Mouse (Mus musculus) testis, adult 2 months (tissue): ENCODE measurements around the gene G6pc3. TPM values are rescaled to one million over a fixed set of nuclear protein-coding genes. Genes with fewer than 3 reads are reported as not detected.

Experiments used
- H3K27ac ChIP-seq: fragments of 200-500 bp; 2 replicates; pipeline ENCODE4 v1.5.1; 2012; ENCODE audit warnings: low read depth, low read length; ENCODE audit not compliant: control insufficient read depth, insufficient read depth
- H3K27me3 ChIP-seq: fragments of 200-500 bp; 2 replicates; pipeline ENCODE4 v1.6.1; 2012; ENCODE audit warnings: mild to moderate bottlenecking, low read length, moderate library complexity; ENCODE audit not compliant: control insufficient read depth, insufficient read depth
- H3K36me3 ChIP-seq: fragments of 200-500 bp; 2 replicates; pipeline ENCODE4 v1.6.1; 2012; ENCODE audit warnings: mild to moderate bottlenecking, low read length; ENCODE audit not compliant: control insufficient read depth, insufficient read depth
- H3K4me1 ChIP-seq: fragments of 200-500 bp; 2 replicates; pipeline ENCODE4 v1.6.1; 2012; ENCODE audit warnings: low read length; ENCODE audit not compliant: control insufficient read depth, insufficient read depth
- H3K4me3 ChIP-seq: fragments of 200-500 bp; 2 replicates; pipeline ENCODE4 v1.5.1; 2012; ENCODE audit warnings: low read depth, mild to moderate bottlenecking, low read length, moderate library complexity, mixed read lengths; ENCODE audit not compliant: control insufficient read depth
- CTCF ChIP-seq: fragments of 200-500 bp; IDR thresholded peaks from 2 replicates; pipeline ENCODE4 v1.5.1; 2012; ENCODE audit warnings: low read depth, mild to moderate bottlenecking, inconsistent platforms, low read length, moderate library complexity; ENCODE audit not compliant: control insufficient read depth, insufficient read depth, insufficient replicate concordance
- POLR2A ChIP-seq: fragments of 200-500 bp; IDR thresholded peaks from 2 replicates; pipeline ENCODE4 v1.6.1; 2012; ENCODE audit warnings: low read depth, mild to moderate bottlenecking, inconsistent platforms, low read length, moderate library complexity; ENCODE audit not compliant: control insufficient read depth
- polyA plus RNA-seq: library from polyadenylated mRNA; depleted of rRNA; stranded (reverse); fragments of >200 nt; gene quantifications from 2 replicates; pipeline ENCODE4 v1.2.3, GENCODE M21; 2012

Gene G6pc3
- polyA plus RNA-seq, 1 experiment = 434 TPM

GRCm38 (mm10) chr11:102207825-102208777, 18.7 kb downstream of the G6pc3 start:
- no peaks in the 10 kb centered on the region for H3K27me3 ChIP-seq
- peaks cover 2% of the 10 kb centered on the region for H3K4me1 ChIP-seq
- no peak overlapping the region for H3K27ac ChIP-seq
- H3K4me3 ChIP-seq = no peak overlapping the region
- no peaks in the 10 kb centered on the region for H3K36me3 ChIP-seq
- TF ChIP-seq POLR2A (no peak), CTCF (no peak)

GRCm38 (mm10) chr11:102208846-102209245, 19.4 kb downstream of the G6pc3 start:
- no peaks in the 10 kb centered on the region for H3K36me3 ChIP-seq
- H3K27ac ChIP-seq = no peak overlapping the region
- TF ChIP-seq CTCF = no peak
- no peak for TF ChIP-seq POLR2A
- H3K4me1 ChIP-seq = peaks cover 2% of the 10 kb centered on the region
- H3K4me3 ChIP-seq = no peak overlapping the region
- no peaks in the 10 kb centered on the region for H3K27me3 ChIP-seq

GRCm38 (mm10) chr11:102209742-102210141, 20.3 kb downstream of the G6pc3 start:
- Histone ChIP-seq H3K36me3 (no peaks in the 10 kb centered on the region), H3K27ac (no peak overlapping the region), H3K4me3 (no peak overlapping the region), H3K4me1 (peaks cover 5% of the 10 kb centered on the region), H3K27me3 (no peaks in the 10 kb centered on the region)
- TF ChIP-seq POLR2A (no peak), CTCF (peak; percentile 51; the same call in 1 of the 2 replicates)

GRCm38 (mm10) chr11:102210185-102210584, 20.8 kb downstream of the G6pc3 start:
- peaks cover 7% of the 10 kb centered on the region for H3K4me1 ChIP-seq
- no peaks in the 10 kb centered on the region for H3K27me3 ChIP-seq
- H3K4me3 ChIP-seq = no peak overlapping the region
- no peak overlapping the region for H3K27ac ChIP-seq
- H3K36me3 ChIP-seq = no peaks in the 10 kb centered on the region
- TF ChIP-seq POLR2A (no peak), CTCF (no peak)

- Histone ChIP-seq H3K4me1 (peaks cover 8% of the 10 kb centered on the region), H3K27ac (no peak overlapping the region)
These were observed 21.6 kb downstream of the G6pc3 start for GRCm38 (mm10) chr11:102211011-102211410.

GRCm38 (mm10) chr11:102211936-102212341, 22.5 kb downstream of the G6pc3 start:
- no peak overlapping the region for H3K4me3 ChIP-seq
- no peaks in the 10 kb centered on the region for H3K27me3 ChIP-seq
- H3K27ac ChIP-seq = no peak overlapping the region
- H3K4me1 ChIP-seq = peaks cover 7% of the 10 kb centered on the region
- H3K36me3 ChIP-seq = no peaks in the 10 kb centered on the region
- TF ChIP-seq POLR2A (no peak), CTCF (no peak)

More at GRCm38 (mm10) chr11:102211011-102211410, 21.6 kb downstream of the G6pc3 start:
- Histone ChIP-seq H3K36me3 (no peaks in the 10 kb centered on the region), H3K4me3 (no peak overlapping the region), H3K27me3 (no peaks in the 10 kb centered on the region)
- TF ChIP-seq POLR2A (no peak), CTCF (no peak)

- H3K27ac ChIP-seq = no peak overlapping the region
These were observed 25.2 kb downstream of the G6pc3 start for GRCm38 (mm10) chr11:102214430-102215156.

More at GRCm38 (mm10) chr11:102214430-102215156, 25.2 kb downstream of the G6pc3 start:
- Histone ChIP-seq H3K27me3 (no peaks in the 10 kb centered on the region), H3K36me3 (no peaks in the 10 kb centered on the region), H3K4me1 (peaks cover 19% of the 10 kb centered on the region), H3K4me3 (no peak overlapping the region)
- no peak for TF ChIP-seq POLR2A
- TF ChIP-seq CTCF = no peak
